Mouse (Mus musculus) urinary bladder, adult 2 months (tissue): Measurements from ENCODE around the gene Rrp12. TPM values are rescaled to one million over a fixed set of nuclear protein-coding genes. Genes with fewer than 3 reads are reported as not detected.

Experiments used
- DNase-seq: peaks from one replicate; pipeline ENCODE4 v3.0.0; 2022; ENCODE audit warnings: low spot score
- polyA plus RNA-seq: library from polyadenylated mRNA; depleted of rRNA; stranded (reverse); fragments of >200 nt; gene quantifications from 2 replicates; pipeline ENCODE4 v1.2.3, GENCODE M21; 2012; rRNA removed

Gene Rrp12
- polyA plus RNA-seq, 1 experiment, result 6.1 TPM

DNA sequence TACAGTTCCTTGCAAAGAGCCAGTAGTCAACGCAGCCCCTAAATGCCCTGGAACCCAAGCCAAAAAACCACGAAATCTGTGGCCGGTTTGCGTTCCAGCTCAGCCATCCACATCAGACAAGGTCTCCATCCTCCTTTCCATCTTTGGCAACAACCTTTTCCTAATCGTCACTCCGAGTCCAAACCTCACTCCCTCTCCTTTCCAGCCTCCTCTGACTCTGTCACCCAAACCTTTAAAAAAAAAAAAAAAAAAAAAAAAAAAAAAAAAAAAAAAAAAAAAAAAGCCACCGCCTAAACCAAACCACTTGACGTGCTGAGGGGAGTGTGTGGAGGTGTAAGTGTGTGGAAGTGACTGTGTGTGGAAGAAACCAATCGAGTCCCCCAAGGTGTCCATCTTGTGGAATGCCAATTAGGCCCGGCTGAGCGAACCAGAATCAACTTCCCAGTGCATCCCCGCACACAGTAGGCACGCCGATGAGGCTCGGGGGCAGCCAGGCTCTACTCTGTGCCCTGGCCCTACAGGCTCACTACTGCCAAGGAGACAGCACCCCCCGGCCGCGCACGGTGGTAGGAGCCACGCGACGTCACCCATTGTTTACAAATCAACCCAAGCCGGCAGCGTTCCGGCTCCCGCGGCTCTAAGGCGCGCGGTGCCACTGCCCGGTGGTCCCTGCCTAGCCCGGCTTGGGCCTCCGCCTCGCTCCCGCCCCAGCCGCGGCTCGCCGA is 66.4 kb downstream of the Rrp12 start, which contains the start of gene Frat1:
Gene Frat1 (plus strand): TSS at position 590 of the 725 bp plus-strand sequence.
- peak; percentile 86 for DNase-seq

GRCm38 (mm10) chr19:41828941-41829340 is 67.0 kb downstream of the Rrp12 start:
- DNase-seq, result no peak

DNA sequence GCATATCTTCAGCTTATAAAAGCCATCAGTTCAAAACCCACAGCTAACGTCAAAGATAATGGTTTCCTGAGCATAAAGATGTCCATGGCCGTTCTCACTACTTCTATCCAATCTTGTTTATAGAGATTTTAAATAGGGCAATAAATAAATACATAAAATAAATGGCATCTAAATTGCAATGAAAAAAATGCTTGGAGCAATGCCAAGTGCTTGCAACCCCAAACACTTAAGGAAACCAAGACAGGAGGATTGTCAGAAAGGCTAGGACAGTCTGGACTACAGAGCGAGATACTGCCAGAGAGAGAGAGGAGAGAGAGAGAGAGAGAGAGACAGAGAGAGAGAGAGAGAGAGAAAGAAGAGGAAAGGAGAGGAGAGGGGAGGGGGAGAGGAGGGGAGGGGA is 69.4 kb downstream of the Rrp12 start:
- no peak for DNase-seq

DNA sequence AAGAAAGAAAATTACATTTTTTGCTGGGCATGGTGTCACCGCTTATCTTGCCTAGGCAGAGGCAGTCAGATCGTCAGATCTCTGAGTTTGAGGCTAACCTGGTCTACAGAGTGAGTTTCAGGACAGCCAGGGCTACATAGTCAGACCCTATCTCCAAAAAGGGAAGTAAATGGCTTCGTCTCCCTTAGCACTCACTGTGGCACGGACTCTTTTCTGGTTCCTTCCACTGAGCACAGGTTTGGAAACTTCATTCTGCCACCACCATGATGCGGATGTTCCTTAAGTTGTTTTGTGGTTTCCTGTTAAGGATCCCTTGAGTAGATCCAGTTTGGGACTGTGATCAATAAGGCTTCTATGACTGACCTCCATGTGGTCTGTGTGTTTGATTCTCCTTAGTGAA is 71.0 kb downstream of the Rrp12 start:
- no peak for DNase-seq

GRCm38 (mm10) chr19:41822589-41822988 is 73.4 kb downstream of the Rrp12 start:
- no peak for DNase-seq

DNA sequence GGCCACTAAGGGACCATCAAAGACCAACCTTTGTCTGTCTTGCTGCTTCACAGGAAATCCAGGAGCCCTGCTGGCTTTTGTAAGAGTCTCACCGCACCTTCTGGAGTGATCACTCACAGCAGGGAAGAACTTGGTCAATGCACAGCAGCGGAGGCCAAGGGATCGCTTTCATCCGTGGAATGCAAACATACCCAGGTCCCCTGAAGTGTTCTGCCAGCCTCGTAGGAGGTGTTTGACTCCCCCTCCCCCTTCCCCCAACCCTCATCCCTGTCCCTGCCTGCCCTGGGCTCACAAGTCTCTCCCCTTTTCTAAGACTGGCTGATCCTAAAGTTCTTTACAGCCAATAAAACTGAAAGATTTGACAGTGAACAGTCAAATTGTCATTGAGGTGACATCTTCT is 74.5 kb downstream of the Rrp12 start:
- DNase-seq, result no peak

DNA sequence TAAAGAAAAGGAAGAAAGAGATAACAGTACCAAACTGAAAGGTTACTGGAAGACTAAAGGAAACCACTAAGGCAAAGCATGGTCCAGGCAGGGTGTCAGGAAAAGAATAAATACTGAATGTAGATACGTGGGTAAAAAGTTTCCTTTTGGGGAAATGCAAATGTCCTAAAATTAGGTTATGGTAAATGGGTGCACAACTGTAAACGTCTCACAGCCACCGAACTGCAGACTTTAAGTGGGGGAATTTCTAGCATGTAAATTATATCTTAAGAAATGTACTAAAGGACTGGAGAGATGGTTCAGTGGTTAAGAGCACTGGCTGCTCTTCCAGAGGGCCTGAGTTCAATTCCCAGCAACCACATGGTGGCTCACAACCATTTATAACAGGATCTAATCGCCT is 77.2 kb downstream of the Rrp12 start:
- no peak for DNase-seq

DNA sequence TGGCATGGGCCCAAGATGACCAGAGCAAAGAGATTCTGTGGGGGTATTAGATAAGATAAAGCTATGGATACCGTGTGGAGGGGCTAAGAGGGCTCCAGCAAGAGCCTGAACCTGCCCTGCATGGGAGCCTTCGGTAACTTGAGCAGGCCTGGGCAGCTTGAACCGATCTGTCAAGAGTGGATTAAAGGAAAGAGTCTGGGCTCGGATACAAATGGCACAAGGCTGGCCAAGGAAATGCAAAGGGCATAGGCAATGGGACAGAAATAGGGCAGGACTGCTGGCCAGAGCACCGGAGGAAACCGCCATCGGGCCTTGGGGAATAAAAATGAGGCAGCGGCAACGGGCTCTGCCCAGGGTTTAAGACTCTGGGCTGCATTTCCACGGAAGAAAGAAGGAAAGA is 78.6 kb downstream of the Rrp12 start:
- no peak for DNase-seq

- no peak for DNase-seq
Observed at GRCm38 (mm10) chr19:41816915-41817314, 79.1 kb downstream of the Rrp12 start.

DNA sequence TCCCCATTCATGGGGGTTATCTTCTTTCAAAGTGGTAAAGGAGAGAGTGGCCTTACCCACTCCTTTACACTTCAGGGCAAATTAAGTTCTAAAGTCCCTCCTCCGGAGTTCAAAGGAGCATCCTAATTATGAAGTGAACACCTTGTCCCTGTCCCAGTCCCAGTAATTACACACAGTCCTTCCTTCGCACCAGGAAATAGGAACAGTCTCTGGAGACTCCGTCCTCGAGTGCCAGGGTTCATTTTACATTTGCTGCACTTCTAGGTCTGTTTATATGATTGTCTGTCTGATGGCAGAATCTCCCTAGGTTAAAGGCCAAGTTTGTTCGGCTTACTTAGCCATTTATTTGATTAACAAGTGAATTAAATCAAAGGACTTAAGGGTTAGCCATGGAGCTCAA is 79.6 kb downstream of the Rrp12 start:
- no peak for DNase-seq

- DNase-seq, result no peak
Observed at GRCm38 (mm10) chr19:41813374-41813773, 82.6 kb downstream of the Rrp12 start.

Other genes starting within 250 kb of the Rrp12 start
- gene Slit1, start 152.5 kb downstream of the Rrp12 start, polyA plus RNA-seq, result 0.15 TPM in 2 replicates
- gene Arhgap19, start 94.1 kb downstream of the Rrp12 start, polyA plus RNA-seq, result 4.3 and 4.6 TPM in 2 replicates
- 0.95 and 1.5 TPM in 2 replicates for gene Frat1, start 66.2 kb downstream of the Rrp12 start, polyA plus RNA-seq
- gene Frat2, start 48.0 kb downstream of the Rrp12 start, polyA plus RNA-seq, result 1.8 and 2.3 TPM in 2 replicates
- gene Pgam1, start 15.8 kb upstream of the Rrp12 start, polyA plus RNA-seq, result 266 and 271 TPM in 2 replicates
- gene Exosc1, start 37.2 kb upstream of the Rrp12 start, polyA plus RNA-seq, result 29.5 and 31.0 TPM in 2 replicates
- 41.1 and 66.3 TPM in 2 replicates for gene Zdhhc16, start 37.3 kb upstream of the Rrp12 start, polyA plus RNA-seq
- 56.3 and 60.4 TPM in 2 replicates for gene Mms19, start 85.0 kb upstream of the Rrp12 start, polyA plus RNA-seq
- 33.2 and 39.2 TPM in 2 replicates for gene Ubtd1, start 85.6 kb upstream of the Rrp12 start, polyA plus RNA-seq
- gene Ankrd2, start 139.8 kb upstream of the Rrp12 start, polyA plus RNA-seq, result 0.10 TPM in 1 of 2 replicates, not detected in the other
- 2.4 and 2.7 TPM in 2 replicates for gene Hoga1, start 149.4 kb upstream of the Rrp12 start, polyA plus RNA-seq
- gene 4933411K16Rik, start 156.1 kb upstream of the Rrp12 start, polyA plus RNA-seq, result 0.23 and 0.24 TPM in 2 replicates
- gene Morn4, start 190.2 kb upstream of the Rrp12 start, polyA plus RNA-seq, result 7.4 and 8.7 TPM in 2 replicates
- 26.0 and 26.4 TPM in 2 replicates for gene Pi4k2a, start 194.3 kb upstream of the Rrp12 start, polyA plus RNA-seq
- 28.6 and 29.1 TPM in 2 replicates for gene Avpi1, start 232.9 kb upstream of the Rrp12 start, polyA plus RNA-seq